Mouse (Mus musculus) stomach, postnatal 0 days (tissue): ENCODE data around the gene Cfap299. TPM values are rescaled to one million over a fixed set of nuclear protein-coding genes. Genes with fewer than 3 reads are reported as not detected.
A peak's percentile ranks its signal among the peaks of the same experiment; 100 is the strongest.

Experiments used
- ATAC-seq: fragments of 200-750 bp; cut with Nextera tagmentation; 2 replicates; pipeline ENCODE4 v1.8.0; 2017; ENCODE audit not compliant: low FRiP score, low TSS enrichment
- DNase-seq: peaks from one replicate; pipeline ENCODE4 v3.0.0-alpha.2; 2016; ENCODE audit warnings: low spot score
- H3K27ac ChIP-seq: fragments of 300-500 bp; sonication (generic); replicated peaks from 2 replicates; pipeline ENCODE4 v1.5.1; 2014; ENCODE audit warnings: mild to moderate bottlenecking, control low read depth
- H3K27me3 ChIP-seq: fragments of 300-500 bp; sonication (generic); 2 replicates; pipeline ENCODE4 v1.6.1; 2014; ENCODE audit warnings: low read length; ENCODE audit not compliant: control insufficient read depth, insufficient read depth
- H3K36me3 ChIP-seq: fragments of 300-500 bp; sonication (generic); 2 replicates; pipeline ENCODE4 v1.6.1; 2014; ENCODE audit warnings: low read length, mixed read lengths; ENCODE audit not compliant: control insufficient read depth, insufficient read depth
- H3K4me1 ChIP-seq: fragments of 300-500 bp; sonication (generic); replicated peaks from 2 replicates; pipeline ENCODE4 v1.6.1; 2014; ENCODE audit warnings: antibody characterized with exemption; ENCODE audit not compliant: control insufficient read depth, insufficient read depth
- H3K4me2 ChIP-seq: fragments of 300-500 bp; sonication (generic); replicated peaks from 2 replicates; pipeline ENCODE4 v1.6.1; 2014; ENCODE audit warnings: low read depth, mild to moderate bottlenecking, control low read depth, moderate library complexity
- H3K4me3 ChIP-seq: fragments of 300-500 bp; sonication (generic); 2 replicates; pipeline ENCODE4 v1.5.1; 2014; ENCODE audit warnings: low read depth, low read length, control low read depth
- H3K9ac ChIP-seq: fragments of 300-500 bp; sonication (generic); 2 replicates; pipeline ENCODE4 v1.6.1; 2014; ENCODE audit warnings: mild to moderate bottlenecking, low read length, control low read depth, mixed read lengths
- H3K9me3 ChIP-seq: fragments of 300-500 bp; sonication (generic); 2 replicates; pipeline ENCODE4 v1.6.1; 2016; ENCODE audit warnings: low read length; ENCODE audit not compliant: control insufficient read depth
- CTCF ChIP-seq: IDR thresholded peaks from 2 replicates; pipeline ENCODE4 v1.5.1; 2016; ENCODE audit warnings: antibody characterized with exemption, low read depth, mild to moderate bottlenecking, moderate library complexity
- EP300 ChIP-seq: optimal IDR thresholded peaks from 2 replicates; pipeline ENCODE3; 2016; ENCODE audit warnings: antibody characterized with exemption
- WGBS: fragments of 180-500 bp; shearing (Covaris S2); extraction: QIAGEN DNeasy Blood & Tissue Kit; methylation state at CpG from one replicate; pipeline ENCODE4 v1.1.7; 2014; 5-methylcytosine and 5-hydroxymethylcytosine counted together
- polyA plus RNA-seq: library from polyadenylated mRNA; unstranded; fragments of >200 nt; fragmentation: Nextera tagmentation; extraction: Ambion mirVana; gene quantifications from 2 replicates; pipeline ENCODE4 v1.2.1, GENCODE M21; 2015

Gene Cfap299
- polyA plus RNA-seq, 1 experiment from 2014 or later, result 0.18 TPM

DNA sequence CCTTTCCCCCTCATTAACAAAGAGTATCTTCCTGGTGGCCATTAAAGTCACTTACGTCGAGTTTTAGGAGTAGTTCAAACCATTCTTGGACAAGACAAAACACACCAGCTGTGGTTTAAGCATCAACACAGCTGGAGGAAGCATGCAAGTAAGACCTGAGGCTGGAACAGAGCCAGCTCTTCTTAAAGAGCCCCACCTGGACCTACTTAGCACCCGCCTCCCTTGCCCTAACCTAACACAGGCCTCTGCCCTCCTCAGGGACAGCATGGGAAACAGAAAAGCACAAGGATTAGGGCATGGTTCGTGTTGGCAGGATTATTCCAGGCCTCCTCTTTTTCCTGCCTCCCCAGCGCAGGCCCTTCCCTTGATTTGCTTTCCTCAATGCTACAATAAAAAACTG is 374.9 kb downstream of the Cfap299 start:
- Histone ChIP-seq H3K36me3 (no peaks in the 10 kb centered on the region), H3K4me2 (no peak overlapping the region), H3K27me3 (no peaks in the 10 kb centered on the region), H3K9ac (no peak overlapping the region), H3K9me3 (no peaks in the 10 kb centered on the region), H3K27ac (no peak overlapping the region), H3K4me1 (no peaks in the 10 kb centered on the region), H3K4me3 (no peak overlapping the region)
- WGBS, result 46% methylated on average over 5 of the region's 5 CpGs
- ATAC-seq, result no peak
- DNase-seq, result no peak
- TF ChIP-seq CTCF (no peak), EP300 (no peak)

DNA sequence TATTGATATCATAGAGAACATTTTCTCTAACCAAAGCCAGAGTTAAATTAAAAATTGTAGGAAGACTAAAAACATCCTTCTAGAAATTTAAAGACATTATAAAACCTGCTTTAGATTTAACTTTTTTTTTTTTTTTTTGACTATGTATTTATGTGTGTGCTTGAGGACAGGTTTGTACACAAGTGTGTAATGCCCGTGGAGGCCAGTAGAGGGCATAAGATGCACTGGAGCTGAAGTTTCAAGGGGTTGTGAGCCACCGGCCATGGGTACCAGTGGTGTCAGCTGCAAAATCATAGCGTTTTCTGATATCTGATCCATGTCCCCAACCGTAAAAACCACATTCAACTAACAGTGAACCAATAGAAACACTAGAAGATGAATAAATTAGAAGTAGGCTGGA is 377.5 kb downstream of the Cfap299 start:
- ATAC-seq, result no peak
- WGBS, result 82% methylated on average over 4 of the region's 4 CpGs

DNA sequence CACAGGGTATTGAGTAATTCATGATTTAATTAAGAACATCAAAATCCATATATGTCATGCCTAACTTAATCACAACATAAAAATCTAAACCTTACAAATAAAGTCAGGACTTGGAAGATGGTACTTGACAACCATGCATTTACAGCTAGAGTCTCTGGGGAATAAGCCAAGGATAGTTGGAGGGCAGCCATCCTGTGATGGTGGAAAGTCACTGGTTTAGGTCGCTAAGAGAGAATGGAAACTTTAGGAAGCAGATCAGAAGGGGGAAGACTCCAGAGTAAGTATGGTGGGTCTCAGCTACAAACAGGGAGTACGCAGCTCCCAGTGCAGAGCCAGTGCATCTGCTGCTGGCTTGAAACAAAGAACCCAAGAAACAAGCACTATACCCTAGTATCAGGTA is 386.3 kb downstream of the Cfap299 start:
- no peak for DNase-seq
- TF ChIP-seq CTCF, result no peak
- TF ChIP-seq EP300, result no peak
- 53% methylated on average over 2 of the region's 2 CpGs for WGBS

More for the DNA sequence above, 377.5 kb downstream of the Cfap299 start:
- Histone ChIP-seq H3K9ac (no peak overlapping the region), H3K4me3 (no peak overlapping the region), H3K36me3 (no peaks in the 10 kb centered on the region), H3K27ac (no peak overlapping the region), H3K4me1 (no peaks in the 10 kb centered on the region), H3K27me3 (no peaks in the 10 kb centered on the region), H3K4me2 (no peak overlapping the region), H3K9me3 (no peaks in the 10 kb centered on the region)
- DNase-seq, result no peak
- TF ChIP-seq EP300 (no peak), CTCF (peak; percentile 48)

DNA sequence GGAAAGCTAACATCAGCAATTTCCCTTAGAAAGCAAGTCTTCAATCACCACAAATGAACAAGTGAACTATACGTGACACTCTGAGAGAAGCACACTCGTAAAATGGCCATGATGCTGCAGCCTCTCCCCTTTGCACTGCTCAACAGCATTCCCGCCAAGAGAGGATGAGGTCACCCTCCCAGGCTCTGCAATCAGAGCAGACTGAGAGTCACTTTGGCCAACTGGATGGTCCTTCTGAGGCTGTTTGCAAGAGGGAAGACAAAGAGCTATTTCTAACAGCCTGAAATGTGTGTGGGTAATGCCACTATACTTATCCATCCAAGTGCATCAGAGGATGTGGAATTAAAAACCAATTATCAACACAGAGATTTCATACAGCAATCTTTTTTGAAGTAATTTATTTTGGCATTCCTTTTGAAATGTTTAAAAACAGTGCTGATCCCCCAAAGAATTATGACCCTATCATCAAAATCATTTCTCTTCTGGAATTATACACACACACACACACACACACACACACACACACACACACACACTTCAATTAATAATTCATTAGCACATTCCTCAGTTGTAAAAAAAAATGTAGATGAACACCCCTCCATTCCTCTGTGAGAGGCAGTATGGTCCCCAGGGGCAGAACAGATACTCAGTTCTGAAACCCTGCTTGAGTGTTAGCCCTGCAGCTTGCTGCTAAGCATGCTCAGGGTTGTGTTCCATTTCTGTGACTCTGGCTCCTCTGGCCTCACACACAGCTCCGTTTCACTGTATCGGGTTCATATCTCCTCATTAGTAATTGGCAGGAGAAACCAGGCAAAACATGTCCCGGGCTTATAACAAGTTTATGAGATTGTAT is 403.3 kb downstream of the Cfap299 start:
- no peaks in the 10 kb centered on the region for H3K4me1 ChIP-seq
- WGBS, result 42% methylated on average over 6 of the region's 6 CpGs
- H3K27ac ChIP-seq, result no peak overlapping the region
- DNase-seq, result no peak
- H3K4me3 ChIP-seq, result no peak overlapping the region
- H3K9me3 ChIP-seq, result no peaks in the 10 kb centered on the region
- H3K36me3 ChIP-seq, result no peaks in the 10 kb centered on the region
- no peak for TF ChIP-seq CTCF
- TF ChIP-seq EP300, result no peak
- H3K27me3 ChIP-seq, result no peaks in the 10 kb centered on the region
- no peak overlapping the region for H3K9ac ChIP-seq
- H3K4me2 ChIP-seq, result no peak overlapping the region
- peak; percentile 60; the same call in 1 of the 2 replicates for ATAC-seq

More for the DNA sequence above, 386.3 kb downstream of the Cfap299 start:
- no peak overlapping the region for H3K4me3 ChIP-seq
- no peak overlapping the region for H3K9ac ChIP-seq
- no peak overlapping the region for H3K4me2 ChIP-seq
- H3K27me3 ChIP-seq, result no peaks in the 10 kb centered on the region
- no peak for ATAC-seq
- no peaks in the 10 kb centered on the region for H3K9me3 ChIP-seq
- H3K27ac ChIP-seq, result no peak overlapping the region
- H3K4me1 ChIP-seq, result no peaks in the 10 kb centered on the region
- H3K36me3 ChIP-seq, result no peaks in the 10 kb centered on the region

- ATAC-seq, result no peak
Measured at GRCm38 (mm10) chr5:98733010-98733399, 403.9 kb downstream of the Cfap299 start.

More at GRCm38 (mm10) chr5:98733010-98733399, 403.9 kb downstream of the Cfap299 start:
- Histone ChIP-seq H3K4me2 (no peak overlapping the region), H3K4me1 (no peaks in the 10 kb centered on the region), H3K4me3 (no peak overlapping the region), H3K36me3 (no peaks in the 10 kb centered on the region), H3K9ac (no peak overlapping the region), H3K27ac (no peak overlapping the region), H3K9me3 (no peaks in the 10 kb centered on the region), H3K27me3 (no peaks in the 10 kb centered on the region)
- DNase-seq, result no peak
- WGBS, result 30% methylated on average over 2 of the region's 2 CpGs
- no peak for TF ChIP-seq EP300
- no peak for TF ChIP-seq CTCF
